Mouse (Mus musculus) embryonic facial prominence, embryonic 13.5 days (tissue): Measurements from ENCODE around the gene Fbxw25. TPM values are rescaled to one million over a fixed set of nuclear protein-coding genes. Genes with fewer than 3 reads are reported as not detected.
"Not testable (repeated sequence)": the region's sequence is repeated elsewhere in the genome, so short reads cannot be mapped to it uniquely, and the experiment has no call there.

Experiments used
- ATAC-seq: fragments of 200-750 bp; cut with Nextera tagmentation; 2 replicates; pipeline ENCODE4 v1.8.0; 2017; ENCODE audit warnings: low read depth; ENCODE audit not compliant: insufficient number of reproducible peaks, insufficient read depth, low FRiP score, low TSS enrichment
- H3K27ac ChIP-seq: fragments of 300-500 bp; sonication (generic); 2 replicates; pipeline ENCODE4 v1.5.1; 2015; ENCODE audit warnings: moderate library complexity, mild to moderate bottlenecking, inconsistent platforms
- H3K27me3 ChIP-seq: fragments of 300-500 bp; sonication (generic); 2 replicates; pipeline ENCODE4 v1.6.1; 2015; ENCODE audit warnings: mild to moderate bottlenecking, inconsistent platforms
- H3K36me3 ChIP-seq: fragments of 300-500 bp; sonication (generic); 2 replicates; pipeline ENCODE4 v1.6.1; 2015; ENCODE audit warnings: mild to moderate bottlenecking, inconsistent platforms
- H3K4me1 ChIP-seq: fragments of 300-500 bp; sonication (generic); 2 replicates; pipeline ENCODE4 v1.6.1; 2015; ENCODE audit warnings: inconsistent platforms
- H3K4me2 ChIP-seq: fragments of 300-500 bp; sonication (generic); 2 replicates; pipeline ENCODE4 v1.6.1; 2015; ENCODE audit warnings: moderate library complexity, mild to moderate bottlenecking, inconsistent platforms
- H3K4me3 ChIP-seq: fragments of 300-500 bp; sonication (generic); 2 replicates; pipeline ENCODE4 v1.5.1; 2015; ENCODE audit warnings: mild to moderate bottlenecking, inconsistent platforms
- H3K9ac ChIP-seq: fragments of 300-500 bp; sonication (generic); 2 replicates; pipeline ENCODE4 v1.6.1; 2015; ENCODE audit warnings: mild to moderate bottlenecking, inconsistent platforms
- H3K9me3 ChIP-seq: fragments of 300-500 bp; sonication (generic); 2 replicates; pipeline ENCODE4 v1.6.1; 2016; ENCODE audit warnings: inconsistent platforms
- WGBS: fragments of 180-500 bp; shearing (Covaris S2); methylation state at CpG from one replicate; pipeline ENCODE4 v1.1.7; 2015; ENCODE audit warnings: mixed read lengths; 5-methylcytosine and 5-hydroxymethylcytosine counted together
- polyA plus RNA-seq: library from polyadenylated mRNA; unstranded; fragments of >200 nt; fragmentation: Nextera tagmentation; extraction: Ambion mirVana; gene quantifications from 2 replicates; pipeline ENCODE4 v1.2.1, GENCODE M21; 2015

Gene Fbxw25
- polyA plus RNA-seq = not detected in 2 replicates

GRCm38 (mm10) chr9:109664552-109664951 lies at the start of gene Fbxw25:
Gene Fbxw25, minus strand, starts transcription at chr9:109664652.
- not testable (repeated sequence) for H3K9me3 ChIP-seq, H3K4me1 ChIP-seq, H3K4me3 ChIP-seq, H3K27ac ChIP-seq, H3K36me3 ChIP-seq, H3K9ac ChIP-seq, H3K27me3 ChIP-seq, ATAC-seq, H3K4me2 ChIP-seq
- 80% methylated on average over 2 of the region's 2 CpGs for WGBS

- not testable (repeated sequence) for H3K4me3 ChIP-seq, H3K4me2 ChIP-seq, H3K27me3 ChIP-seq, H3K4me1 ChIP-seq, H3K9ac ChIP-seq, H3K36me3 ChIP-seq, H3K27ac ChIP-seq, ATAC-seq, H3K9me3 ChIP-seq
- WGBS = 69% methylated on average over 4 of the region's 4 CpGs
Measured at GRCm38 (mm10) chr9:109702600-109702999, 38.1 kb upstream of the Fbxw25 start, which contains the start of gene Fbxw18. Gene Fbxw18, minus strand, starts transcription at chr9:109702700.

- no peak for ATAC-seq
- Histone ChIP-seq H3K27me3 (no peaks in the 10 kb centered on the region), H3K4me1 (no peaks in the 10 kb centered on the region), H3K27ac (no peak overlapping the region), H3K9me3 (no peaks in the 10 kb centered on the region), H3K4me3 (no peak overlapping the region), H3K4me2 (no peak overlapping the region), H3K9ac (no peak overlapping the region), H3K36me3 (no peaks in the 10 kb centered on the region)
- 3% methylated on average over 1 of the region's 1 CpGs for WGBS
Measured at GRCm38 (mm10) chr9:109685299-109685698, 20.8 kb upstream of the Fbxw25 start.

- not testable (repeated sequence) for H3K27me3 ChIP-seq, H3K9ac ChIP-seq, H3K27ac ChIP-seq, H3K4me2 ChIP-seq, H3K36me3 ChIP-seq, H3K4me1 ChIP-seq, H3K9me3 ChIP-seq, ATAC-seq, H3K4me3 ChIP-seq
- WGBS = 87% methylated on average over 2 of the region's 2 CpGs
Measured at GRCm38 (mm10) chr9:109625957-109626356, 38.5 kb downstream of the Fbxw25 start, which contains the start of gene Fbxw24. Gene Fbxw24, minus strand, starts transcription at chr9:109626057.

GRCm38 (mm10) chr9:109606837-109607236 lies 57.6 kb downstream of the Fbxw25 start:
- ATAC-seq, H3K4me1 ChIP-seq, H3K9me3 ChIP-seq, H3K27me3 ChIP-seq, H3K4me3 ChIP-seq, H3K9ac ChIP-seq, H3K27ac ChIP-seq, H3K36me3 ChIP-seq, H3K4me2 ChIP-seq: not testable (repeated sequence)
- WGBS = 40% methylated on average over 5 of the region's 5 CpGs

- not testable (repeated sequence) for H3K9ac ChIP-seq, H3K4me1 ChIP-seq, H3K27ac ChIP-seq, H3K4me3 ChIP-seq, H3K27me3 ChIP-seq, H3K9me3 ChIP-seq, H3K4me2 ChIP-seq, ATAC-seq, H3K36me3 ChIP-seq
- WGBS = 57% methylated on average over 2 of the region's 2 CpGs
Measured at GRCm38 (mm10) chr9:109602128-109602527, 62.3 kb downstream of the Fbxw25 start.

GRCm38 (mm10) chr9:109597226-109597625 lies 67.2 kb downstream of the Fbxw25 start:
- no peaks in the 10 kb centered on the region for H3K27me3 ChIP-seq
- no peak overlapping the region for H3K27ac ChIP-seq
- no peaks in the 10 kb centered on the region for H3K36me3 ChIP-seq
- H3K4me2 ChIP-seq = no peak overlapping the region
- no peaks in the 10 kb centered on the region for H3K4me1 ChIP-seq
- no peak overlapping the region for H3K9ac ChIP-seq
- no peak overlapping the region for H3K4me3 ChIP-seq
- H3K9me3 ChIP-seq = no peaks in the 10 kb centered on the region
- ATAC-seq = no peak

Other genes with a start within 250 kb of the Fbxw25 start
- not detected in 2 replicates for gene Fbxw16, start 215.5 kb downstream of the Fbxw25 start, polyA plus RNA-seq
- not detected in 2 replicates for gene Fbxw19, start 168.8 kb downstream of the Fbxw25 start, polyA plus RNA-seq
- gene Fbxw15, start 96.4 kb downstream of the Fbxw25 start, polyA plus RNA-seq = not detected in 2 replicates
- 0.14 and 0.29 TPM in 2 replicates for gene Fbxw24, start 38.6 kb downstream of the Fbxw25 start, polyA plus RNA-seq
- 0.13 TPM in 1 of 2 replicates, not detected in the other for gene Fbxw18, start 38.0 kb upstream of the Fbxw25 start, polyA plus RNA-seq
- gene Fbxw26, start 81.4 kb upstream of the Fbxw25 start, polyA plus RNA-seq = not detected in 2 replicates
- not detected in 2 replicates for gene Fbxw27, start 126.0 kb upstream of the Fbxw25 start, polyA plus RNA-seq
- not detected in 2 replicates for gene Spink8, start 147.6 kb upstream of the Fbxw25 start, polyA plus RNA-seq
- gene Nme6, start 168.1 kb upstream of the Fbxw25 start, polyA plus RNA-seq = 64.9 and 70.9 TPM in 2 replicates
- 0.76 and 3.4 TPM in 2 replicates for gene Camp, start 185.0 kb upstream of the Fbxw25 start, polyA plus RNA-seq
- gene Cdc25a, start 210.9 kb upstream of the Fbxw25 start, polyA plus RNA-seq = 33.2 and 35.1 TPM in 2 replicates